Comparison of ENCODE assay signal across 18 mouse cellular contexts in the genomic region with DNA sequence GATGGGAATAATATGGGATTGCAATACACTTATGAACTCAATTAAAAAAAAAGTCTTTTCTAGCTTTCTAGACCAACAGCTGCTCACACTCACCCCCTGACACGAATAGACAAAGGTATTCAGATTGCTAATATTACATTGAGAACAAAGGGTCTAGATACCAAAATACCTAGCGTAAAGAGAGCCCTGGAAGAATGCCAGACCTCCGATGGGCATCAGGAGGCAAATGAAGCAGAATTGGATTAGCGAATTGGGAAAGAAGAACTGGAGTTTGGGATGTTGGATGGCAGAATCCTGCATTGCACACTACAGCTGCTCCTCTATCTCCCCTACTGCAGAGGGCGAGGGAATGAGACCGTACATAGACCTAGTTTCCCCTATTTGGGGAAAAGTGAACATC.
"Had no signal": no experiment of that assay in that cellular context is flagged by ENCODE, and none has a peak within 500 bp of the region (broad histone marks: within the 10 kb centered on the region; RNA-seq: fewer than 3 reads in every experiment).

No protein-coding gene starts in this region.

- H3K4me2 ChIP-seq: liver, embryonic 15.5 days; lung, embryonic 15.5 days; midbrain, embryonic 12.5 days; midbrain, embryonic 15.5 days; neural tube, embryonic 12.5 days; stomach, embryonic 15.5 days had no signal

- H3K4me3 ChIP-seq: liver, embryonic 15.5 days; lung, embryonic 15.5 days; megakaryocyte, embryonic 14.5 days; midbrain, embryonic 12.5 days; midbrain, embryonic 15.5 days; neural tube, embryonic 12.5 days; stomach, embryonic 15.5 days had no signal

- H3K9ac ChIP-seq: liver, embryonic 15.5 days; liver, postnatal 0 days; lung, embryonic 15.5 days; midbrain, embryonic 12.5 days; midbrain, embryonic 15.5 days; neural tube, embryonic 12.5 days; stomach, embryonic 15.5 days had no signal

- DNase-seq: liver, postnatal 0 days; lung, adult 2 months; lung, postnatal 14 days; lung, postnatal 36 days; right cerebral cortex, postnatal 14 days; thymus, adult 2 months; thymus, postnatal 25 days; thymus, postnatal 4 days had no signal

- H3K27me3 ChIP-seq: liver, embryonic 15.5 days; lung, embryonic 15.5 days; megakaryocyte, embryonic 14.5 days; midbrain, embryonic 12.5 days; midbrain, embryonic 15.5 days; neural tube, embryonic 12.5 days; stomach, embryonic 15.5 days had no signal

- ATAC-seq: liver, postnatal 0 days; lung, postnatal 0 days; midbrain, embryonic 15.5 days had no signal

- H3K27ac ChIP-seq: liver, embryonic 15.5 days; lung, embryonic 15.5 days; macrophage; midbrain, embryonic 12.5 days; midbrain, embryonic 15.5 days; neural tube, embryonic 12.5 days; stomach, embryonic 15.5 days; stomach, postnatal 0 days had no signal

- H3K36me3 ChIP-seq: liver, embryonic 15.5 days; lung, embryonic 15.5 days; midbrain, embryonic 12.5 days; midbrain, embryonic 15.5 days; neural tube, embryonic 12.5 days; stomach, embryonic 15.5 days had no signal

- H3K9me3 ChIP-seq: liver, embryonic 15.5 days; lung, embryonic 15.5 days; midbrain, embryonic 12.5 days; midbrain, embryonic 15.5 days; neural tube, embryonic 12.5 days; stomach, embryonic 15.5 days had no signal

- H3K4me1 ChIP-seq: liver, embryonic 15.5 days; lung, embryonic 15.5 days; megakaryocyte, embryonic 14.5 days; midbrain, embryonic 12.5 days; midbrain, embryonic 15.5 days; neural tube, embryonic 12.5 days; stomach, embryonic 15.5 days had no signal
